Mouse (Mus musculus) cerebellum, adult 2 months (tissue): ENCODE results near the gene Ide. TPM values are rescaled to one million over a fixed set of nuclear protein-coding genes. Genes with fewer than 3 reads are reported as not detected.
"Not testable (repeated sequence)": the region's sequence is repeated elsewhere in the genome, so short reads cannot be mapped to it uniquely, and the experiment has no call there.

ENCODE experiments used
- DNase-seq, 2 experiments: peaks; one replicate each; pipeline ENCODE4 v3.0.0; 2021
- H3K27ac ChIP-seq: fragments of 200-500 bp; 2 replicates; pipeline ENCODE4 v1.5.1; 2012; ENCODE audit warnings: low read length, control low read depth, inconsistent platforms; ENCODE audit not compliant: insufficient read depth
- H3K27me3 ChIP-seq: fragments of 200-500 bp; 2 replicates; pipeline ENCODE4 v1.6.1; 2012; ENCODE audit warnings: inconsistent platforms, mild to moderate bottlenecking, low read length, moderate library complexity; ENCODE audit not compliant: control insufficient read depth, insufficient read depth
- H3K4me1 ChIP-seq: fragments of 200-500 bp; 2 replicates; pipeline ENCODE4 v1.6.1; 2011; ENCODE audit warnings: low read length; ENCODE audit not compliant: control insufficient read depth, insufficient read depth
- H3K4me3 ChIP-seq: fragments of 200-500 bp; replicated peaks from 2 replicates; pipeline ENCODE3; 2011; ENCODE audit warnings: mild to moderate bottlenecking, low read depth, low read length, control low read depth; ENCODE audit not compliant: insufficient read depth
- CTCF ChIP-seq: fragments of 200-500 bp; IDR thresholded peaks from 2 replicates; pipeline ENCODE4 v1.5.1; 2011; ENCODE audit warnings: low read depth, mild to moderate bottlenecking, control low read depth, low read length, moderate library complexity, borderline replicate concordance; ENCODE audit not compliant: insufficient read depth
- POLR2A ChIP-seq: fragments of 200-500 bp; IDR thresholded peaks from 2 replicates; pipeline ENCODE4 v1.6.1; 2011; ENCODE audit warnings: low read length, control low read depth, borderline replicate concordance; ENCODE audit not compliant: insufficient read depth
- WGBS: fragments of 180-500 bp; shearing (Covaris S2); methylation state at CpG from one replicate; pipeline ENCODE4 v1.1.7; 2018; 5-methylcytosine and 5-hydroxymethylcytosine counted together
- polyA plus RNA-seq: library from polyadenylated mRNA; depleted of rRNA; stranded (reverse); fragments of >200 nt; gene quantifications from 2 replicates; pipeline ENCODE4 v1.2.3, GENCODE M21; 2012; rRNA removed

The Ide gene
- polyA plus RNA-seq, 1 experiment: 33.7 TPM

DNA sequence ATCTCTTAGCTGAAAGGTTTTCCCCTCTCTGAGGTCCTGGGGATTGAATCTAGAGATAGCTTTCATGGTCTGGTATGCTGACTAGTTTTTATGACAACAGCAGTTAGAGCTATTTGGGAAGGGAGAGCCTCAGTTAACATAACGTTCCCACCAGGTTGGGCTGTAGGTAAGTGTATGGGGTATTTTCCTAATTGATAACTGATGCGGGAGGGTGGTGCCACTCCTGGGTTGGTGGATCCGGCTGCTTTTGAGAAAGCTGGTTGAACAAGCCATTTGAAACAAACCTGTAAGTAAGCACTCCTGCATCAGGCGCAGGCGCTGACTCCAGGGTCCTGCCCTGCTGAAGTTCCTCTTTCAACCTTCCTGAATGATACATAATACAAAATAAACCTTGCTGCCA is 100.3 kb downstream of the Ide start:
- no peak for TF ChIP-seq POLR2A
- no peak for TF ChIP-seq CTCF
- WGBS: 75% methylated on average over 5 of the region's 5 CpGs
- DNase-seq: no peak

DNA sequence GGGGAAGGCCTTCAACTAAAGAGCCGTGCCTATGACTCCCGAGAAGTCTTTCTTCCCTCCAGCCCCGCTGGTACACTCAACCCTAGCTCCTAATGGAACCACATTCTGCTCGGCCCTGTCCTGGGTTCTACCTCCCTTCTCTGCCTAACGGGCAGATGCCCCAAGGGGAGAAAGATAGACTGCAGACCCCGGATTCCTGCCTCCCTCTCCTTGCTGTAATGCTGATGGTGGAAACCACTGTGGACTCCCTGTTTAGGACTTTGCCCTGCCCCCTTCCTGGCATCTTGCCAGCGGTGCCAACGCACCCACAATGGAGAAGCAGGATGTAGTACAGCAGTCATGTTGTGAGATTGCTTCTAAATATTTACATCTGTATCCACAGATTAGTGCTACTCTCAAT is 101.8 kb downstream of the Ide start:
- Histone ChIP-seq H3K27ac (no peak overlapping the region), H3K27me3 (no peaks in the 10 kb centered on the region), H3K4me3 (no peak overlapping the region), H3K4me1 (no peaks in the 10 kb centered on the region)
- no peak for TF ChIP-seq CTCF
- TF ChIP-seq POLR2A: no peak
- whole genome bisulfite sequencing: 54% methylated on average over 8 of the region's 8 CpGs
- DNase-seq: no peak

More for the DNA sequence above, 100.3 kb downstream of the Ide start:
- Histone ChIP-seq H3K27ac (no peak overlapping the region), H3K4me3 (no peak overlapping the region), H3K4me1 (no peaks in the 10 kb centered on the region), H3K27me3 (no peaks in the 10 kb centered on the region)

DNA sequence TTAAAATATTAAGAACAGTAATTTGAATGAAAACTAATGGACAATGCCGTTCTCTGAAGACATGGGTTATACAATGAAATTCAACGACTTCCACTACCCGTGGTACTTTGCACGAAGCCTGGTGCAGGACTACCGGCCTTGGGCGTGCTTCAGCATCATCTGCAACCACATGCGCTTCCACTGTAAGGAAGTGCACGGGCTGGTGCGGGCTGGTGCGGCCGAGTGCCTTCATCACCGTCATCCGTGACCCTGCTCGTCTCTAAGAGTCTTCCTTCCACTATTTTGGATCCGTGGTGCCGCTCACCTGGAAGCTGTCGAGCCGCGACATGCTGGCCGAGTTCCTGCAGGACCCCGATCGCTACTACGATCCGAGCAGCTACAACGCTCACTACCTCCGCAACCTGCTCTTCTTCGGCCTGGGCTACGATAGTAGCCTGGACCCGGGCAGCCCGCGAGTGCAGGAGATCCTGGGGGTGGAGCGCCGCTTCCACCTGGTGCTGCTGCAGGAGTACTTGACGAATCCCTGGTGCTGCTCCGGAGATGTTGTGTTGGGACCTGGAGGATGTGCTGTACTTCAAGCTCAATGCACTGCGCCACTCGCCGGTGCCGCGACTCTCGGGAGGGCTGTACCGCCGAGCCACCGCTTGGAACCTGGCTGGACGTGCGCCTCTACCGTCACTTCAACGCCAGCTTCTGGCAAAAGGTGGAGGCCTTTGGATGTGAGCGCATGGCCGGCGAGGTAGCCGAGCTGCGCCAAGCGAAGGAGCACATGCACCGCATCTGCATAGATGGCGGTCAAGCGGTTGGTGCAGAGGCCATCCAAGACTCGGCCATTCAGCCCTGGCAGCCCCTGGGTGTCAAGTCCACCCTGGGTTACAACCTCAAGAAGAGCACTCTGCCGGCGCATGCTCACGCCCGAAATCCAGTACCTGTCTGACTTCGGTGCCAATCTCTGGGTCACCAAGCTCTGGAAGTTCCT is 103.8 kb downstream of the Ide start:
- peak overlapping the region; percentile 51 for H3K4me3 ChIP-seq
- no peaks in the 10 kb centered on the region for H3K4me1 ChIP-seq
- no peak for TF ChIP-seq POLR2A
- TF ChIP-seq CTCF: 0 out of 2 replicates have a peak, but pooled peaks have one; percentile 20
- no peak overlapping the region for H3K27ac ChIP-seq
- WGBS: 7% methylated on average over 63 of the region's 63 CpGs
- DNase-seq: peak; percentile 37 to 44
- no peaks in the 10 kb centered on the region for H3K27me3 ChIP-seq

DNA sequence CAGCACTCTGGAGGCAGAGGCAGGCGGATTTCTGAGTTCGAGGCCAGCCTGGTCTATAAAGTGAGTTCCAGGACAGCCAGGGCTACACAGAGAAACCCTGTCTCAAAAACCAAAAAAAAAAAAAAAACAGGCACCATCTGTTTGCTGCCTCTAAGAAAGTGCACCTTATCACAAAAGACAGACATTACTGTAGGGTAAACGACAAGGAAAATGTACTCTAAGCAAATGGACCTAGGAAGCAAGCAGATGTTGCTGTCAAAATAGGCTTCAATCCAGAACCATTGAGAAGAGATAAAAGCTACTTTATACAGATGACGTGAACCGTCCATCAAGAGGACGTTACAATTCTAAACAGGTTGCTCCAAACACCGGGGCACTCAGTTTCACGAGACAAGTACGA is 105.1 kb downstream of the Ide start:
- DNase-seq, H3K4me3 ChIP-seq, H3K27ac ChIP-seq, H3K27me3 ChIP-seq, H3K4me1 ChIP-seq: not testable (repeated sequence)
- 90% methylated on average over 9 of the region's 9 CpGs for WGBS

DNA sequence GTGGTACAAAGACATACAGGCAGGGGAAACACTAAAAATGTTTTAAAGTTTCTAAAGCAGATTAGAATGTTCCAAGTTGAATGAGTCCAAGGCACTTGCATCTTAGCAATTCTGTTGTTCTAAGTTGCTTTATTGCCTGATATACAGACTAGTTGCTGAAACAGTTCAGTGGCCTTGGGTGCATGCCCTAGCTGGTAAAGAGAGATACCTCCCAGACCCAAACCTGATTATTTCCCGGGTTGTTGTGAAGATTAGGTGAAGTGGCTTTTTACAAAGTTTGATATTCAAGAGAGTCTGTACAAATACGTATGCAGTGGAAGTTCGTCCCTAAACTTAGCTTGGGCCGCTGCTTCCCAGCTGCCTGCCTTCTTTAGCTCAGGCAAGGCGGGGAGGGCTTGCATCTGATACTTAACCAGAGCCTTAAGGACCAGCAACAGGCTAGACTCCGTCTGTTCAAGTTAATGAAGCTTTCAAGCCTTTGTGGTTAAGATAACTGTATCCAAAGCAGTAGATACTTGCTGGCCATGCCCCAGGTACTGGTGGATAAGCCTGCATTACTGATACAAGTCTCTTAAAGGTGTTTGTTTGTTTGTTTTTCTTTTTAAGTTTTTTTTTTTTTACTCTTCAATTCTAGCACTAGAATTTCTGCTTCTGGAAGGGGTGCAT is 112.3 kb downstream of the Ide start:
- WGBS: 83% methylated on average over 6 of the region's 6 CpGs
- no peak for TF ChIP-seq CTCF
- TF ChIP-seq POLR2A: no peak
- no peaks in the 10 kb centered on the region for H3K4me1 ChIP-seq

More for the DNA sequence above, 112.3 kb downstream of the Ide start:
- no peak overlapping the region for H3K4me3 ChIP-seq
- H3K27ac ChIP-seq: no peak overlapping the region
- DNase-seq: no peak
- H3K27me3 ChIP-seq: no peaks in the 10 kb centered on the region

Other genes with a start within 250 kb of the Ide start
- 67.2 and 67.7 TPM in 2 replicates for gene March5, start 130.3 kb downstream of the Ide start, polyA plus RNA-seq
- 41.5 and 41.6 TPM in 2 replicates for gene Cpeb3, start 129.3 kb downstream of the Ide start, polyA plus RNA-seq
- gene Kif11, start 38.6 kb upstream of the Ide start, polyA plus RNA-seq: 0.46 and 0.49 TPM in 2 replicates
- 1.7 and 1.9 TPM in 2 replicates for gene Hhex, start 97.0 kb upstream of the Ide start, polyA plus RNA-seq
- gene Exoc6, start 212.6 kb upstream of the Ide start, polyA plus RNA-seq: 12.8 and 13.1 TPM in 2 replicates